Mouse (Mus musculus): ENCODE measurements around the gene Hdac4. TPM values are rescaled to one million over a fixed set of nuclear protein-coding genes. Genes with fewer than 3 reads are reported as not detected.

Hdac4 gene
- polyA plus RNA-seq, 1 experiment, result 18.1 TPM

GRCm38 (mm10) chr1:92006666-92007065 is 188.8 kb downstream of the Hdac4 start:
- Histone ChIP-seq H3K4me3 (replicated peaks; ENCODE audit: control insufficient read depth, low read depth, low read length) (no peak overlapping the region), H3K4me1 (ENCODE audit: control insufficient read depth, insufficient read depth, low read length) (no peaks in the 10 kb centered on the region), H3K27ac (ENCODE audit: control insufficient read depth, insufficient read depth, low read depth, low read length, poor library complexity) (no peak overlapping the region)
- TF ChIP-seq POLR2A (IDR thresholded peaks at IDR 0.05; ENCODE audit: borderline replicate concordance, control insufficient read depth, low read depth, low read length) (no peak), CTCF (IDR thresholded peaks at IDR 0.05; ENCODE audit: control insufficient read depth, insufficient read depth, low read length) (no peak)
- WGBS, result 31% methylated on average over 1 of the region's 1 CpGs

- H3K4me3 ChIP-seq (replicated peaks; ENCODE audit: control insufficient read depth, low read depth, low read length), result no peak overlapping the region
- H3K4me1 ChIP-seq (ENCODE audit: control insufficient read depth, insufficient read depth, low read length), result no peaks in the 10 kb centered on the region
- TF ChIP-seq POLR2A (IDR thresholded peaks at IDR 0.05; ENCODE audit: borderline replicate concordance, control insufficient read depth, low read depth, low read length) (no peak), CTCF (IDR thresholded peaks at IDR 0.05; ENCODE audit: control insufficient read depth, insufficient read depth, low read length) (no peak)
- H3K27ac ChIP-seq (ENCODE audit: control insufficient read depth, insufficient read depth, low read depth, low read length, poor library complexity), result no peak overlapping the region
- WGBS, result 83% methylated on average over 2 of the region's 2 CpGs
Measured at GRCm38 (mm10) chr1:92005617-92005940, 189.9 kb downstream of the Hdac4 start.

- no peak overlapping the region for H3K27ac ChIP-seq (ENCODE audit: control insufficient read depth, insufficient read depth, low read depth, low read length, poor library complexity)
Measured at GRCm38 (mm10) chr1:92004906-92005616, 190.4 kb downstream of the Hdac4 start.

GRCm38 (mm10) chr1:92004122-92004521 is 191.4 kb downstream of the Hdac4 start:
- TF ChIP-seq POLR2A (IDR thresholded peaks at IDR 0.05; ENCODE audit: borderline replicate concordance, control insufficient read depth, low read depth, low read length) (no peak), CTCF (IDR thresholded peaks at IDR 0.05; ENCODE audit: control insufficient read depth, insufficient read depth, low read length) (no peak)
- Histone ChIP-seq H3K4me3 (replicated peaks; ENCODE audit: control insufficient read depth, low read depth, low read length) (no peak overlapping the region), H3K27ac (ENCODE audit: control insufficient read depth, insufficient read depth, low read depth, low read length, poor library complexity) (no peak overlapping the region), H3K4me1 (ENCODE audit: control insufficient read depth, insufficient read depth, low read length) (no peaks in the 10 kb centered on the region)
- 87% methylated on average over 1 of the region's 1 CpGs for WGBS

More at GRCm38 (mm10) chr1:92004906-92005616, 190.4 kb downstream of the Hdac4 start:
- WGBS, result 81% methylated on average over 8 of the region's 8 CpGs
- Histone ChIP-seq H3K4me1 (ENCODE audit: control insufficient read depth, insufficient read depth, low read length) (no peaks in the 10 kb centered on the region), H3K4me3 (replicated peaks; ENCODE audit: control insufficient read depth, low read depth, low read length) (no peak overlapping the region)
- TF ChIP-seq POLR2A (IDR thresholded peaks at IDR 0.05; ENCODE audit: borderline replicate concordance, control insufficient read depth, low read depth, low read length) (no peak), CTCF (IDR thresholded peaks at IDR 0.05; ENCODE audit: control insufficient read depth, insufficient read depth, low read length) (no peak)

- no peak overlapping the region for H3K4me3 ChIP-seq (replicated peaks; ENCODE audit: control insufficient read depth, low read depth, low read length)
- H3K27ac ChIP-seq (ENCODE audit: control insufficient read depth, insufficient read depth, low read depth, low read length, poor library complexity), result no peak overlapping the region
- no peaks in the 10 kb centered on the region for H3K4me1 ChIP-seq (ENCODE audit: control insufficient read depth, insufficient read depth, low read length)
- WGBS, result 85% methylated on average over 2 of the region's 2 CpGs
- TF ChIP-seq POLR2A (IDR thresholded peaks at IDR 0.05; ENCODE audit: borderline replicate concordance, control insufficient read depth, low read depth, low read length), result no peak
- TF ChIP-seq CTCF (IDR thresholded peaks at IDR 0.05; ENCODE audit: control insufficient read depth, insufficient read depth, low read length), result no peak
Measured at GRCm38 (mm10) chr1:92000226-92000625, 195.3 kb downstream of the Hdac4 start.

- no peak overlapping the region for H3K27ac ChIP-seq (ENCODE audit: control insufficient read depth, insufficient read depth, low read depth, low read length, poor library complexity)
- H3K4me3 ChIP-seq (replicated peaks; ENCODE audit: control insufficient read depth, low read depth, low read length), result no peak overlapping the region
- TF ChIP-seq POLR2A (IDR thresholded peaks at IDR 0.05; ENCODE audit: borderline replicate concordance, control insufficient read depth, low read depth, low read length) (no peak), CTCF (IDR thresholded peaks at IDR 0.05; ENCODE audit: control insufficient read depth, insufficient read depth, low read length) (no peak)
- no peaks in the 10 kb centered on the region for H3K4me1 ChIP-seq (ENCODE audit: control insufficient read depth, insufficient read depth, low read length)
- 92% methylated on average over 9 of the region's 9 CpGs for WGBS
Measured at GRCm38 (mm10) chr1:91993658-91994165, 201.8 kb downstream of the Hdac4 start.

- Histone ChIP-seq H3K4me1 (ENCODE audit: control insufficient read depth, insufficient read depth, low read length) (no peaks in the 10 kb centered on the region; the same call in 1 of the 2 replicates), H3K27ac (ENCODE audit: control insufficient read depth, insufficient read depth, low read depth, low read length, poor library complexity) (no peak overlapping the region), H3K4me3 (replicated peaks; ENCODE audit: control insufficient read depth, low read depth, low read length) (no peak overlapping the region)
- TF ChIP-seq POLR2A (IDR thresholded peaks at IDR 0.05; ENCODE audit: borderline replicate concordance, control insufficient read depth, low read depth, low read length) (no peak), CTCF (IDR thresholded peaks at IDR 0.05; ENCODE audit: control insufficient read depth, insufficient read depth, low read length) (no peak)
- WGBS, result 68% methylated on average over 3 of the region's 3 CpGs
Measured at GRCm38 (mm10) chr1:91992652-91993051, 202.8 kb downstream of the Hdac4 start.

- no peaks in the 10 kb centered on the region; the same call in 1 of the 2 replicates for H3K4me1 ChIP-seq (ENCODE audit: control insufficient read depth, insufficient read depth, low read length)
- no peak overlapping the region for H3K27ac ChIP-seq (ENCODE audit: control insufficient read depth, insufficient read depth, low read depth, low read length, poor library complexity)
- no peak overlapping the region for H3K4me3 ChIP-seq (replicated peaks; ENCODE audit: control insufficient read depth, low read depth, low read length)
- TF ChIP-seq POLR2A (IDR thresholded peaks at IDR 0.05; ENCODE audit: borderline replicate concordance, control insufficient read depth, low read depth, low read length) (no peak), CTCF (IDR thresholded peaks at IDR 0.05; ENCODE audit: control insufficient read depth, insufficient read depth, low read length) (no peak)
Measured at GRCm38 (mm10) chr1:91991597-91991996, 203.9 kb downstream of the Hdac4 start.

Measured in bone marrow, adult 2 months (tissue).